Mouse (Mus musculus) liver, embryonic 15.5 days (tissue): ENCODE measurements around the gene Bet1l. TPM values are rescaled to one million over a fixed set of nuclear protein-coding genes. Genes with fewer than 3 reads are reported as not detected.

Source experiments
- ATAC-seq: fragments of 200-750 bp; cut with Nextera tagmentation; 2 replicates; pipeline ENCODE4 v1.8.0; 2017; ENCODE audit warnings: moderate number of reproducible peaks, mild to moderate bottlenecking, moderate library complexity; ENCODE audit not compliant: insufficient read depth
- H3K27ac ChIP-seq: fragments of 300-500 bp; sonication (generic); replicated peaks from 2 replicates; pipeline ENCODE4 v1.5.1; 2015; ENCODE audit warnings: mild to moderate bottlenecking, inconsistent platforms
- H3K27me3 ChIP-seq: fragments of 300-500 bp; sonication (generic); 2 replicates; pipeline ENCODE4 v1.6.1; 2015; ENCODE audit warnings: mild to moderate bottlenecking, inconsistent platforms
- H3K36me3 ChIP-seq: fragments of 300-500 bp; sonication (generic); replicated peaks from 2 replicates; pipeline ENCODE4 v1.6.1; 2015; ENCODE audit warnings: moderate library complexity, mild to moderate bottlenecking, inconsistent platforms
- H3K4me1 ChIP-seq: fragments of 300-500 bp; sonication (generic); replicated peaks from 2 replicates; pipeline ENCODE4 v1.6.1; 2015; ENCODE audit warnings: inconsistent platforms
- H3K4me2 ChIP-seq: fragments of 300-500 bp; sonication (generic); 2 replicates; pipeline ENCODE4 v1.6.1; 2015; ENCODE audit warnings: moderate library complexity, mild to moderate bottlenecking, inconsistent platforms
- H3K4me3 ChIP-seq: fragments of 300-500 bp; sonication (generic); replicated peaks from 2 replicates; pipeline ENCODE4 v1.5.1; 2015; ENCODE audit warnings: mild to moderate bottlenecking, inconsistent platforms
- H3K9ac ChIP-seq: fragments of 300-500 bp; sonication (generic); 2 replicates; pipeline ENCODE4 v1.6.1; 2015; ENCODE audit warnings: moderate library complexity, mild to moderate bottlenecking, inconsistent platforms
- H3K9me3 ChIP-seq: fragments of 300-500 bp; sonication (generic); replicated peaks from 2 replicates; pipeline ENCODE4 v1.6.1; 2016; ENCODE audit warnings: inconsistent platforms
- WGBS: fragments of 180-500 bp; shearing (Covaris S2); methylation state at CpG from one replicate; pipeline ENCODE4 v1.1.7; 2015; ENCODE audit warnings: mixed read lengths; ENCODE audit not compliant: insufficient replicate concordance; 5-methylcytosine and 5-hydroxymethylcytosine counted together
- polyA plus RNA-seq: library from polyadenylated mRNA; unstranded; fragments of >200 nt; fragmentation: Nextera tagmentation; extraction: Ambion mirVana; gene quantifications from 2 replicates; pipeline ENCODE4 v1.2.1, GENCODE M21; 2015

The Bet1l gene
- polyA plus RNA-seq, 1 experiment from 2014 or later = 20.3 TPM

- no peaks in the 10 kb centered on the region for H3K36me3 ChIP-seq
- no peaks in the 10 kb centered on the region for H3K9me3 ChIP-seq
- H3K4me1 ChIP-seq = peaks cover 6% of the 10 kb centered on the region
- no peak overlapping the region for H3K9ac ChIP-seq
- H3K4me3 ChIP-seq = no peak overlapping the region
- H3K27ac ChIP-seq = no peak overlapping the region
- no peak overlapping the region for H3K4me2 ChIP-seq
- WGBS = 50% methylated on average over 4 of the region's 4 CpGs
- no peak for ATAC-seq
- H3K27me3 ChIP-seq = peaks cover 36% of the 10 kb centered on the region
These were observed 11.7 kb downstream of the Bet1l start for GRCm38 (mm10) chr7:140845683-140846082.

- Histone ChIP-seq H3K4me2 (no peak within 1 kb of the TSS), H3K27me3 (peaks cover 42% of the 10 kb centered on the region), H3K4me3 (no peak within 1 kb of the TSS), H3K4me1 (peaks cover 6% of the 10 kb centered on the region), H3K9ac (no peak within 1 kb of the TSS), H3K9me3 (no peaks in the 10 kb centered on the region), H3K36me3 (no peaks in the 10 kb centered on the region), H3K27ac (no peak within 1 kb of the TSS)
- peak; percentile 45 for ATAC-seq
- WGBS = 26% methylated on average over 14 of the region's 14 CpGs
These were observed 12.3 kb downstream of the Bet1l start, which contains the start of gene Scgb1c1 for GRCm38 (mm10) chr7:140844905-140845665. Scgb1c1 (plus strand) TSS chr7:140845547.

GRCm38 (mm10) chr7:140843806-140844205 lies 13.6 kb downstream of the Bet1l start:
- Histone ChIP-seq H3K9me3 (no peaks in the 10 kb centered on the region), H3K9ac (no peak overlapping the region), H3K4me3 (no peak overlapping the region), H3K4me2 (no peak overlapping the region), H3K27me3 (peaks cover 53% of the 10 kb centered on the region), H3K36me3 (no peaks in the 10 kb centered on the region), H3K27ac (no peak overlapping the region), H3K4me1 (peaks cover 3% of the 10 kb centered on the region; the same call in 1 of the 2 replicates)
- no peak for ATAC-seq
- 64% methylated on average over 7 of the region's 7 CpGs for WGBS

- Histone ChIP-seq H3K36me3 (no peaks in the 10 kb centered on the region), H3K9me3 (no peaks in the 10 kb centered on the region), H3K27me3 (peaks cover 51% of the 10 kb centered on the region), H3K27ac (no peak overlapping the region), H3K9ac (no peak overlapping the region), H3K4me1 (peaks cover 3% of the 10 kb centered on the region; the same call in 1 of the 2 replicates), H3K4me3 (no peak overlapping the region), H3K4me2 (no peak overlapping the region)
- no peak for ATAC-seq
- WGBS = 32% methylated on average over 18 of the region's 19 CpGs
These were observed 16.3 kb downstream of the Bet1l start for GRCm38 (mm10) chr7:140840750-140841735.

- Histone ChIP-seq H3K4me2 (no peak overlapping the region), H3K4me1 (peaks cover 7% of the 10 kb centered on the region; the same call in 1 of the 2 replicates), H3K4me3 (no peak overlapping the region), H3K9ac (no peak overlapping the region), H3K36me3 (no peaks in the 10 kb centered on the region), H3K27ac (no peak overlapping the region), H3K9me3 (no peaks in the 10 kb centered on the region), H3K27me3 (peaks cover 51% of the 10 kb centered on the region)
- WGBS = 50% methylated on average over 5 of the region's 5 CpGs
- ATAC-seq = no peak
These were observed 17.8 kb downstream of the Bet1l start for GRCm38 (mm10) chr7:140839556-140839955.

GRCm38 (mm10) chr7:140836243-140837115 lies 20.9 kb downstream of the Bet1l start:
- H3K9ac ChIP-seq = no peak overlapping the region
- ATAC-seq = no peak
- H3K27me3 ChIP-seq = peaks cover 35% of the 10 kb centered on the region
- H3K4me1 ChIP-seq = peaks cover 7% of the 10 kb centered on the region; the same call in 1 of the 2 replicates
- H3K36me3 ChIP-seq = no peaks in the 10 kb centered on the region
- no peak overlapping the region for H3K27ac ChIP-seq
- 70% methylated on average over 9 of the region's 9 CpGs for WGBS
- no peaks in the 10 kb centered on the region for H3K9me3 ChIP-seq
- H3K4me3 ChIP-seq = no peak overlapping the region
- H3K4me2 ChIP-seq = no peak overlapping the region

GRCm38 (mm10) chr7:140835758-140836087 lies 21.7 kb downstream of the Bet1l start:
- H3K4me3 ChIP-seq = peak overlapping the region; percentile 24
- H3K4me1 ChIP-seq = 0 out of 2 replicates have a peak, but pooled peaks cover 7% of the 10 kb centered on the region
- no peak overlapping the region for H3K9ac ChIP-seq
- ATAC-seq = peak; percentile 16; the same call in 1 of the 2 replicates
- no peaks in the 10 kb centered on the region for H3K9me3 ChIP-seq
- WGBS = 60% methylated on average over 2 of the region's 2 CpGs
- peaks cover 28% of the 10 kb centered on the region; the same call in 1 of the 2 replicates for H3K27me3 ChIP-seq
- H3K36me3 ChIP-seq = no peaks in the 10 kb centered on the region
- peak overlapping the region; percentile 50 for H3K4me2 ChIP-seq
- H3K27ac ChIP-seq = no peak overlapping the region; the same call in 1 of the 2 replicates

GRCm38 (mm10) chr7:140834968-140835757 lies 22.2 kb downstream of the Bet1l start, which contains the start of gene Urah:
Urah (plus strand) TSS chr7:140835018.
- Histone ChIP-seq H3K36me3 (no peaks in the 10 kb centered on the region), H3K4me2 (peak within 1 kb of the TSS; percentile 50), H3K4me3 (peak within 1 kb of the TSS; percentile 24), H3K4me1 (0 out of 2 replicates have a peak, but pooled peaks cover 7% of the 10 kb centered on the region), H3K9ac (no peak within 1 kb of the TSS), H3K27ac (no peak within 1 kb of the TSS; the same call in 1 of the 2 replicates), H3K9me3 (no peaks in the 10 kb centered on the region), H3K27me3 (peaks cover 22% of the 10 kb centered on the region; the same call in 1 of the 2 replicates)
- 51% methylated on average over 20 of the region's 20 CpGs for WGBS
- ATAC-seq = peak; percentile 46

GRCm38 (mm10) chr7:140833341-140833740 lies 24.0 kb downstream of the Bet1l start:
- Histone ChIP-seq H3K4me3 (no peak overlapping the region), H3K9me3 (no peaks in the 10 kb centered on the region), H3K4me2 (no peak overlapping the region), H3K9ac (no peak overlapping the region), H3K4me1 (0 out of 2 replicates have a peak, but pooled peaks cover 7% of the 10 kb centered on the region), H3K27ac (no peak overlapping the region), H3K36me3 (no peaks in the 10 kb centered on the region), H3K27me3 (peaks cover 10% of the 10 kb centered on the region; the same call in 1 of the 2 replicates)
- 69% methylated on average over 4 of the region's 4 CpGs for WGBS
- no peak for ATAC-seq
